9 mouse cellular contexts compared by ENCODE assay signal in the genomic region with DNA sequence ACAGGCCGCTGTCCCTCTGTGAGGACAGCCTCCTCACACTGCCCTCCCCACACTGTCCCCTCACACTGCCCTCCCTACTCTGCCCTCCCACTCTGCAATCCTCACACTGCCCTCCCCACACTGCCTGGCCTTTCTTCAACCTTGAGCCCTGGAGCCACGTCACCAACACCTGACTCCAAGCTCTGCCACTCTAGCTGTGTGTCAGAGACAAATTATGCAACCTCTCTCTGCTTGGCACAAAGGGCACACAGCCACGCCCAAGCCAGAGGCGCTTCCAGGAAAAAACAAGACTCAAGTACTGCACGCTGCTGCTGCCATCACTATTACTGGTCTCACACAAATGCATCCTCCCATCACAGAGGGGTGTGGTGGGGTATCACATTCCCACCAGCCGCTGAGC. TPM values are rescaled to one million over a fixed set of nuclear protein-coding genes. Genes with fewer than 3 reads are reported as not detected.
DNase-seq lines count a peak whose midpoint lies in the region; ATAC-seq lines count a peak whose summit lies in the region.
"Had no signal": no experiment of that assay in that cellular context is flagged by ENCODE, and none has a peak within 500 bp of the region (broad histone marks: within the 10 kb centered on the region; RNA-seq: fewer than 3 reads in every experiment).

No protein-coding gene starts in this region.

- H3K27ac ChIP-seq in heart, embryonic 12.5 days (ENCODE audit: poor library complexity, severe bottlenecking) = peak overlapping the region; percentile 95; the same call in 1 of the 2 replicates
- H3K27ac ChIP-seq: hindbrain, embryonic 15.5 days had no signal

- intact Hi-C loops in heart, postnatal 36 days (cut with DNase I) = no loop called here

- peaks cover 92% of the 10 kb centered on the region for H3K4me1 ChIP-seq in heart, embryonic 12.5 days (replicated peaks)

- H3K36me3 ChIP-seq in heart, embryonic 12.5 days = no peaks in the 10 kb centered on the region
- H3K36me3 ChIP-seq: hindbrain, embryonic 15.5 days had no signal

- H3K9ac ChIP-seq in heart, embryonic 12.5 days = no peak overlapping the region
- H3K9ac ChIP-seq: hindbrain, embryonic 15.5 days had no signal

- no peak for DNase-seq in heart, postnatal 36 days
- peak; percentile 81 to 88 for DNase-seq in adrenal gland, postnatal 36 days
- peak; percentile 64 for DNase-seq in large intestine, adult 2 months (ENCODE audit: low read depth, low spot score)
- DNase-seq in cerebellum, adult 8-10 months = no peak
- DNase-seq in right cerebral cortex, postnatal 4 days = no peak

- ATAC-seq in heart, embryonic 12.5 days (ENCODE audit: insufficient number of reproducible peaks, low FRiP score) = no peak
- ATAC-seq in neutrophil, adult 5-6 weeks (ENCODE audit: extremely low read depth, insufficient number of reproducible peaks, low FRiP score, poor library complexity, severe bottlenecking) = peak; percentile 34
- no peak for ATAC-seq in inflammation-experienced regulatory T-cells, adult 6 months

- no peak overlapping the region for H3K4me3 ChIP-seq in heart, embryonic 12.5 days
- H3K4me3 ChIP-seq: hindbrain, embryonic 15.5 days had no signal

- no peaks in the 10 kb centered on the region for H3K27me3 ChIP-seq in heart, embryonic 12.5 days (replicated peaks)
- H3K27me3 ChIP-seq: hindbrain, embryonic 15.5 days had no signal

- 77% methylated on average over 6 of the region's 6 CpGs for WGBS in heart, embryonic 12.5 days
- WGBS in large intestine, adult 2 months = 37% methylated on average over 6 of the region's 6 CpGs

- no peak overlapping the region for H3K4me2 ChIP-seq in heart, embryonic 12.5 days
- H3K4me2 ChIP-seq: hindbrain, embryonic 15.5 days had no signal

- no peaks in the 10 kb centered on the region for H3K9me3 ChIP-seq in heart, embryonic 12.5 days (replicated peaks)
- H3K9me3 ChIP-seq: hindbrain, embryonic 15.5 days had no signal

RNA-seq across cellular contexts. Expression of a gene that starts 12.9 kb away (rescaled TPM):
- polyA plus RNA-seq in heart, embryonic 12.5 days (2016; fragmentation: Nextera tagmentation; extraction: Ambion mirVana) = 77.2 and 82.3 TPM in 2 replicates
- 10 to 100 TPM; 37.0 to 43.0 TPM for total RNA-seq in heart, postnatal 36 days (2021)
- total RNA-seq in adrenal gland, postnatal 36 days (2021) = 10 to 100 TPM; 46.6 to 75.2 TPM
- polyA plus RNA-seq in large intestine, adult 2 months (2012; rRNA removed) = 35.6 and 50.0 TPM in 2 replicates
- 22.8 and 29.3 TPM in 2 replicates for total RNA-seq in neutrophil, adult 5-6 weeks (2017)
- 10 to 100 TPM in 1 of 3 experiments, 1 to 10 TPM in 2; 8.2 to 12.8 (median 9.2) TPM for polyA plus RNA-seq in inflammation-experienced regulatory T-cells, adult 6 months (2017; shearing (Covaris generic))

RNA-seq across cellular contexts. Expression of a gene that starts 44.0 kb away (rescaled TPM):
- polyA plus RNA-seq in heart, embryonic 12.5 days (2016; fragmentation: Nextera tagmentation; extraction: Ambion mirVana) = 1.9 and 2.6 TPM in 2 replicates
- total RNA-seq in heart, postnatal 36 days (2021) = 10 to 100 TPM in 1 of 2 experiments, 1 to 10 TPM in 1; 9.0 to 10.5 TPM
- total RNA-seq in adrenal gland, postnatal 36 days (2021) = 10 to 100 TPM in 1 of 2 experiments, 1 to 10 TPM in 1; 6.3 to 19.1 TPM
- 5.3 and 7.7 TPM in 2 replicates for polyA plus RNA-seq in large intestine, adult 2 months (2012; rRNA removed)
- 2.7 and 3.4 TPM in 2 replicates for total RNA-seq in neutrophil, adult 5-6 weeks (2017)
- 1 to 10 TPM in 2 of 3 experiments, under 1 TPM in 1; 0.84 to 5.5 (median 1.5) TPM for polyA plus RNA-seq in inflammation-experienced regulatory T-cells, adult 6 months (2017; shearing (Covaris generic))

Comparison
In these comparisons a context has a peak if more than half of its experiments do, and no peak if none do; other contexts are left out.
1. DNase-seq: peak in adrenal gland, postnatal 36 days (2 of 2) and large intestine, adult 2 months (single experiment); none in heart, postnatal 36 days (0 of 2), cerebellum, adult 8-10 months (single experiment) and right cerebral cortex, postnatal 4 days (single experiment).